Mouse (Mus musculus) testis, postnatal 10 days (tissue): Measurements from ENCODE around the gene Timm8a2.

Experiments
- DNase-seq: peaks from one replicate; pipeline ENCODE4 v3.0.0; 2021; ENCODE audit warnings: low spot score

Gene Timm8a2

DNA sequence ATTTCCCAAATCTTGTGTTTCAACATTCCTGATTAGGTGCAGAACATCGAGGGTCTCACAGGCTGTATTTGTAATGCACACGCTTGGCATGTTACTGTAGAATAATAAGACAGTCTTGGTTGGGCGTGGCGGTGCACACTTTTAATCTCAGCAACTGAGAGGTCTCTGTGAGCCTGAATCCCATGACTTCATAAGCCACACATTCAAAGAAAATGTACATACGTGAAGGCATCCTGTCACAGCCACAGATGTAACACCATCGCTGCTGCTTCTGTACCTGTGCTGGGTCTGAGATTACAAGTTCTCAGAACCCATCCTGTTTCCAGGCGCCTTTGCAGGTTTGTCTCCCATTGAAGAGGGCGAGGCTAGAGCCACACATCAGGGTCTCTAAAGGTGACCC lies 22.7 kb upstream of the Timm8a2 start:
- DNase-seq: no peak

DNA sequence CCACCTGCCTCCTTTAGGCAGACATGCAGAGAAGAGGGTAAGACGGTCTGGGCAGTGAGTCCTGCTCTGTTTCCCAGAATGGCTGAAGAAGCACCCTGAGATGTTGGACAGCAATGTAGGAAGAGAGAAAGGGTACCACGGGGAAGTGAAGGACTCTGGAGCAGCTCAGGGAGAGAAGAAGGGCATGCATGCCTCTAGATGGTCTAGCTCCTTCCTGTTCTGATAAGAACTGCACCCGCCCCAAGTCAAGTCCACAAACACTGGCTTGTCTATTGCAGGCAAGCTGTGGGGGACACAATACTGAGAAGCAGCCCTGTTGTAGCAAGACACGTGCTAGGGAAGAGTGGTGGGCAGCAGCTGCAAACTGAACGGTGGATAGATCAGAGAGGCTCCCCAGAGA lies 22.3 kb upstream of the Timm8a2 start:
- no peak for DNase-seq

GRCm38 (mm10) chr14:122012814-122013213 lies 21.7 kb upstream of the Timm8a2 start:
- DNase-seq: no peak

DNA sequence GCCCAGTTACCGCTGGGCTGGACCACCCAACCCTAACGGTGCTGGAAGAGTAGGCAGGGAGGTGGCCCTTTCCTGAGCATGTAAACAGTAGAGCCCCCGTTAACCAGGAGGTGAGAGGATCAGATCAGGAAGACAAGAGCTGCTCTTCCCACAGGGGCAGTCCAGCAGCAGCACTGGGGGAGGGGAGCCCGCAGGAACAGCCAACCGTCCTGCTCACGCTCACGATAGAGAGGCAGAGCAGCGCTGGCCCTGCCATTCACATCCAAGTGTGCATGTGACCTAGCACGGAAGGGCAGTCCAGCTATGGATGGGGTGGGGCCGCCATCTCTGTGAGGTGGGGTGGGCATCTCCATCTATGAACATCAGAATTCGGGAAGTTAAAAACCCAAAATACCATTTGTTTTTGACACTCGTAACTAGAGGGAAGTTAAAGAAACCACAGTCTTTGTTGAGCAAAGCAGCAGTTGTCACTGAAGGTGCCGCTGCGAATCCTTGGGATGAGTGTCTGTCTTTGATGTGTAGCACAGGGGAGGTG lies 21.0 kb upstream of the Timm8a2 start:
- no peak for DNase-seq

DNA sequence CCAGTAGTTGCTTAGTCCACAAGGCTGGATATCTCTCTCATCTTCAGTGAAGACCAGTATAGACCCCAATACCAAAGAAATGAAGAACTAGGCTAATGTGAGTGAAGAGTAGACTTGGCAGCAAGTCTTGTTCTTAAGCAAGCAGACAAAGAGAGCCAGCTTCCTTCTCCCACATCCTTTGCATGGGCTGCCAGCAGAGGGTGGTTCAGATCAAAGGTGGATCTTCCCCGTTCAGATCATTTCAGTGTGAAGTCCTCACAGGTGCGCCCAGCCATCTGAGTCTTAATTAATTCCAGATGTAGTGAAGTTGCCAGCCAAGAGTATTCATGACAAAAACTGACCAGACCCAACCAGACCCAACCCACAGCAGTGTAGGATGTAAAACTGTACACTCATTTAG lies 16.5 kb upstream of the Timm8a2 start:
- no peak for DNase-seq

DNA sequence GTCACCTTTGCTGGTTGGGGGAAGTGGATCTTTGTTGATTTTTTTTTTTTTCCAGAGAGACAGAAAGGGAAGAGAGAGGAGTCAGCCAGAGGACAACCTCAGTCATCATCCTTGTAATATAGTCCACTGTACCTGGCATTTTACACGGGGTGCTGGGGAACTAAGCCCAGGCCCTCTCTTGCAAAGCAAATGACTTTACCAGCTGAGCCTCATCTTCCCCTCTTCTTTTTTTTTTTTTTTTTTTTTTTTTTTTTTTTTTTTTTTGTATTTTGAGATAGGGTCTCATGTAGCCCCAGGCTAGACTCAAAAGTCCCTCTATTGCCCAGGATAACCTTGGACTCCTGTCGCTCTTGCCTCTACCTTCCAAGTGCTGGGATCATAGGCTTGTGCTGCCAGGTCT lies 15.1 kb upstream of the Timm8a2 start:
- no peak for DNase-seq

GRCm38 (mm10) chr14:122020567-122020966 lies 13.9 kb upstream of the Timm8a2 start:
- no peak for DNase-seq

DNA sequence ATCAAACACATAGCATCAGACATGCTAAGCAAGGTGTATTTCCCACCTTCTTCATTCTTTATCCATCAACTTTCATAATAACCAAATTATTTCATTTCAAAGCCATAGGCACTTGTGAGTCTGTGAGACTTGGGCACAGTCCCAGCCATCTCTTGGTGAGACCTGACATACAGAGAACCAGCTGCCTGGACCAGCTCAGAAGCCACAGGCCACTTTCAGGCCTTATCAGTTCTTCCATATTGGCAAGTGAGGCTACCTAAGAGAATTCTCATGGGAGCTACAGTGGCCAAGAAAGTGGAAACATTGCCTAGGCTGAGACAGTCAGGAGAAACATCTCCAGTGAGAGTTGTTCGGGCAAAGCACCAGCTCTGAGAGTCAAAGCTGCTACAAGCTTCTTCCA lies 11.4 kb upstream of the Timm8a2 start:
- DNase-seq: no peak

DNA sequence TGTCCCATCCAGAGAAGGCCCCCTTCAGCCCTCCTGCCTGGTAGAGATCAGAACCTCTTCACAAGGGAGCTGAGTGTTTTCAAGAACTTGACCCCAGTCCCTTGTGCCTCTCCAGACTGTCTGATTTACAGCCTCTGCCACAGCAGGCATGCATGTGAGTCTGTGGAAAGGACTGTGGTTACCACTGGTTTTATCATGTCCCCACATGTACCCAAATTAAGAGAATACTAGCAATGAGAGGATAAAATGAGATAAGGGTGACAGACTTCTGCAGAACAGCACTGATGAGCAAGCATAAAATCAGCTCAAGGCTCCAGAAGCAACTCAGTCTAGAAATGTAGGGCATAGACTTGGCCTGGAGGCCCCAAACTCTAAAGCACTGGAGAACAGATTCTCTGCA lies 10.5 kb upstream of the Timm8a2 start:
- no peak for DNase-seq

GRCm38 (mm10) chr14:122028926-122029745 lies 5.3 kb upstream of the Timm8a2 start:
- no peak for DNase-seq

DNA sequence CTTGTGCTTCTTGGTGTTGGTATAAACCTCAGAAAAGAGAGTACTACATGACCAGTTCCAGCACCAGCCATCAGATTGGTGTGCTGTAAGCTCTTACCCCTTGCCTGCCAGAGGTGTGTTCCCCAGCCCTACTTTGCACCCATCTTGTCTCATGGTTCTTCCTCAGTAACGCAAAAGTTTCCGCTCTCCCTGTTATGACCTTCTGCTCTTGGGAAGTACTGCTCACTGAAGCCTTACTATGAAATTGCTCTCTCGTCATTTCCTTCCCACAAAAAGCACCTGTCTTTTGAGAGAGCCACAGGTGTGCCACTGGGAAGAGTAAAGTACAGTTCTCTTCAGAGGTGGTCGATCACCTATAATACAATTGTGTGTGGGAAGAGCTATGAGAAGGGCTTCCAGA lies 4.6 kb upstream of the Timm8a2 start:
- no peak for DNase-seq

DNA sequence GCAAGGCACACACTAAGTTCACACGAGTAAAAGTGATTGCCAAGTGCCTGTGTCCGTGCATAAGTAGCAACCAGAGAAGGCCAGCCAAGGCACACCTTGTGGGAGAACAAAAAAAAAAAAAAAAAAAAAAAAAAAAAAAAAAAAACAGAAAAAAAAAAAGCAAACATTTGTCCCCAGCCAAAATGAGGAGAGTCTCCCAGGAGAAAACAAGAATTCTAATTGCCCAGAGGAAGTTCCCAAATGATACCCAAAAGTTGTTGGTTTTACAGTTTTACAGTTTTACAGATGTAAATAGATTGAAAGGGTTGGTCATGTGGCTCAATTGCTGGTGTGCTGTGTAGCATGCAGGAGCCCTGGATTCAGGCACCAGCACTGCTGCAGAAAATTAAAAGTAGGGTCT lies 2.4 kb upstream of the Timm8a2 start:
- DNase-seq: no peak

GRCm38 (mm10) chr14:122035181-122035580 lies 707 bp downstream of the Timm8a2 start:
- DNase-seq: no peak

DNA sequence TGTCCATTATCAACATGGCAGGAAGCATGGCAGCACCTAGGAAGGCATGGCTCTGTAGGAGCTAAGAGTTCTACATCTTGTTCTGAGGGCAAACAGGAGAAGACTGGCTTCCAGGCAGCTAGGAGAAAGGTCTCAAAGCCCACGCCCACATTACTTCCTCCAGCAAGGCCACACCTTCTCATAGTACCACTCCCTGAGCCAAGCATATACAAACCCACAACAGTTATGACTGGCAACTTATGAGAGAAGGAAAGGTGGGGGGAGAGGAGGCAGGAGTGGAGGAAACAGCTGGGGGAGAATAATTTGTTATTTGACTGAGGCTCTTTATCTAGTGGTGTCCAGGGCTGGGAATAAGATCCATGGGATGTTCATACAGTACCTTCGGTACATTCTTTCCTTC lies 1.4 kb downstream of the Timm8a2 start:
- no peak for DNase-seq

DNA sequence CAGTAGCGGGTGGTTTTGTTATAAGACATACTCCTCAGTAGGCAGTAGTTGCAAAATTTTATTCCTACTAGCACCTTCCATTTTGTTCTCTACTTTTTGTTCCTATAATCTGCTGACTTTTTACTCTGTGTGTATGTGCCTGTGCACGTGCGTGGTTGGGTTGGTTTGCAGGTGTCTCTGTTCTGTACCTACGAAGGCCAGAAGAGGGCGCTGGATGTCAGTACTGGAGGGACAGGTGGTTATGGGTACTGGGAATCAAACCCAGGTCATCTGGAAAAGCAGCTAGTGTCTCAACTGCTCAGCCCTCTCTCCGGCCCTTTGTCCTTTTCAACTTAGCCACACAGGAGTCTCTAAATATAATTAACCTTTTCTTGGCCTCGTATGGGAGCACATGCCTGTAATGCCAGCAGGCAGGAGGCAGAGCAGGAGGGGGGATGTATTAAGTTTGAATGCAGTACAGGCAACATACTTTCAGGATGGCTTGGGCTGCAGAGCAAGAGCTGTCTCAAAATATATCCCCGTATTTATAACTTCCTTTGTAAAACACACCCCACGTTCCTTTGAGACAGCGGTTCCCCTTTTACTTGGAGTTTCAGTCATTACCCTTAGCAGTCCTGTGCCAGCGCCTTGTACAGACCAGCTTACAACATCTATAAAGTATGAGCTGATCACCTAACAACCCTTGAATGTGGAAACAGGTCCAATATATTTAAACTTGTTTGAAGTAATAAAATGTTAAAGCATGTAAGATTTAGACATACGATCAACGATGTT lies 4.6 kb downstream of the Timm8a2 start:
- no peak for DNase-seq

DNA sequence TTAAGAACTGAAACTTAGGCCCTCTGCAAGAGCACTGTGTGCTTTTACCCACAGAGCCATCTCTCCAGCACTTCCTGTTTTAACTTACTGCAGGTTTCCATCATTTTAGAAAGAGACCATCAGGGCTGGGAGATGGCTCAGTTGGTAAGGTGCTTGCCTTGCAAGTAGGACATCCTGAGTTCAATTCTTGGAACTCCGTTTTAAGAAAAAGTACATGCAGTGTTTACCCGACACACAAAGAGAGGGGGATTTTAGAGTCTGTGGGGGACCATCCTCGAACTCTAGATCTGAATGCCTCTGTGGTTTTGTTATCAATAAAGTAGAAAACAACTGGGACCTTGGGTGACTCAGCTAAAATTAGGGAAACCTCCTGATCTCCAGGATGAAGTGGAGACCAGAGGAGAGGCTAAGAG lies 6.9 kb downstream of the Timm8a2 start:
- DNase-seq: no peak

DNA sequence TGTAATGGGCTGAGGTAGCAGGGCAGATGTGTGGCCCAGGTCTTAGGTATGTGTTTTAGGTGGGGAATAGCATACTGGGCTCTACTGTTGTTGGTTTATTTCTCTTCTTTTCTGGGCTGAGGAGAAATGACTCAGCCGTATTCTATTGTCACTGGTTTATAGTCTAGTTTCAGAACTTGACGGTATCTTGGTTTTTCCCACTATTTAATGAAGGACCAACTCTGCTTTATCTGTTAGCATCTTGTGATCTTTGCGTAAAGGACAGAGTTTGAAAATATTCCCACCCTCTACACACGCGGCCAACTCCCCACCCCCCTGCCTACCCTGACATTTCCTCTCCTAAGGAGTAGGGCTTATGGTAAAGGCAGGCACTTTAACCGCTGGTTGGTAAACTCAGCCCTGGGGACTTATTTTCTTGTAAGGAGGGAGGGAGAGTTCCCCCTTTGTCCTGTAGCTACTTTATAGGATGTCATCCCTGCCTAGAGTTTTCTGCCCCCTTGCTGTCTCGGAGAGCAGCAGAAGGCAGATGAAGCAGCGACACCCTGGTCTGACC lies 7.7 kb downstream of the Timm8a2 start:
- DNase-seq: no peak

- no peak for DNase-seq
Observed at GRCm38 (mm10) chr14:122047784-122048183, 13.3 kb downstream of the Timm8a2 start.

- DNase-seq: no peak
Observed at GRCm38 (mm10) chr14:122048816-122049215, 14.3 kb downstream of the Timm8a2 start.

DNA sequence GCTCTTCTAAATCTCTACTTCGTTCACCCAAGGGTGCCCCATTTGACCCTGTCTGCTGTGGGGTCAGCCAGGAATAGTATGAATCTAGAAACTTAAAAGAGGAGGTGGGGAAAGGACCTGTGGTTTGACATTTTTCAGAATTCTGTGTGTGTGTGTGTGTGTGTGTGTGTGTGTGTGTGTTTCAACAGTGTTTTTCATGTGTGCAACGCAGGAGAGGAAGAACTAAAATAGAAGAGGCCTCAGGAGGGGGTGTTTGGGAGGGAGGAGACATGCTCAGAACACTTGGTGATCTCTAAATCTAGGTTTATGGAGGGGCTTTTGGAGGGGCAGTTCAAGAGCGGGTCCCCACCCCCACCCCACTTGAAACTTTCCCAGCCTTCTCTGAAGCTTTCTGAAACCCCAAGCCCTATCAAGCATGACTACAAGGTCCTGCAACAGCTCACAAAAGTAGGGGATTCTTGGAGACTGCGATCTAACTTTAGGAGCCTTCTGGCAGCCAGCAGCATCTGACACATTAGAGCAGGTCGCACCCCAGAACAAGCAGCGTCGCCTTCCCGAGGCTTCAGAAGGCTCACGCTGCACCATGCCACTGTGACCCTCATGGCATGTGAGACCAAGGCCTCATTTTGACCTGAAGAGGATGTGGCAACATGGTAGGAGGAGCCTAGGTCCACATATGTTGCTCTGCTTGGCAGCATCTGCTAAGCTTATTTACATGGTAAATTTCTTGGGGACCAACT lies 18.6 kb downstream of the Timm8a2 start:
- no peak for DNase-seq

- DNase-seq: no peak
Observed at GRCm38 (mm10) chr14:122056871-122057270, 22.4 kb downstream of the Timm8a2 start.

- no peak for DNase-seq
Observed at GRCm38 (mm10) chr14:122057941-122058346, 23.5 kb downstream of the Timm8a2 start.
